ENCODE assay signal across 8 mouse cellular contexts in the genomic region with DNA sequence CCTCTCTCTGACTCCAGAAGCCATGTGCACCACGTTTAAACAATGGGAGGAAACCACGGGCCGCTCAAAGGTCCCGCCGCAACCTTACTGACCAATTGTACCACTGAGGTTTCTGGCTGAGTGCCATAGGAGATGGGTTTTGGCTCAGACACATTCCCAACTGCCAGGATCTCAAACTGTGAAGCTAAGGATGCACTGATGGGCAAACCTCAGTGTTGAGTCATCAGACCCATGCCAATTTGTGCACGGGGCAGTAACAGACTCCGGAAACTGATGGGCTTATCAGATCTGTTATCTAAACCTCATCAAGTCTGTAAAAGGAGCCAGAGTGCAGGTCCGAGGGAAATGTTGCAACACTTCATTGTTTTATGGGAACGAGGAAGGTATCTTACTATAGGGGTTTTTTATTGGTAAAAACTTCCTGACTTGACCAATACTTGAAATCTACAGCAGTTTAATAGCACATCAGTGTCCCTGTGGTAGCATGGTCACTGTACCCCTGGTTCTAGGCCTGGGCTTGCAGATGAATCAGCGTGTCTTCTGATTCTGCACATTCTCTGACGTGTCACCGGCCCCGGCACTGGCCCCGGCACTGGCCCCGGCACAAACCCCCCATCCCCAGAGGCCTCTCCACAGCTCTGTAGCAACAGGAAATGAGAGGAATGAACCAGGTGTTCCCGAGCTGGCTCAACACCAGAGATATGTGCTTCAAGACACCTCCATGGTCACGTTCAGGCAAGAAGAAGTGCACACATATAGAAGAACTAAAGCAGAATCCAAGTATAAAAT. TPM values are rescaled to one million over a fixed set of nuclear protein-coding genes. Genes with fewer than 3 reads are reported as not detected.
A peak's percentile ranks its signal among the peaks of the same experiment; 100 is the strongest.
DNase-seq lines count a peak whose midpoint lies in the region; ATAC-seq lines count a peak whose summit lies in the region.

No protein-coding gene starts in this region.

- H3K36me3 ChIP-seq in intestine, embryonic 15.5 days = peaks cover 6% of the 10 kb centered on the region
- peaks cover 8% of the 10 kb centered on the region for H3K36me3 ChIP-seq in lung, embryonic 16.5 days (ENCODE audit: control insufficient read depth, insufficient read depth, low read length)

- H3K4me1 ChIP-seq in intestine, embryonic 15.5 days (replicated peaks) = peaks cover 36% of the 10 kb centered on the region
- H3K4me1 ChIP-seq in lung, embryonic 16.5 days (replicated peaks; ENCODE audit: control insufficient read depth, insufficient read depth, low read length) = peaks cover 49% of the 10 kb centered on the region

- no peak overlapping the region for H3K9ac ChIP-seq in intestine, embryonic 15.5 days
- H3K9ac ChIP-seq in lung, embryonic 16.5 days (ENCODE audit: low read length) = 0 out of 2 replicates have a peak overlapping the region, but pooled peaks have one; percentile 12

- H3K27me3 ChIP-seq in intestine, embryonic 15.5 days (replicated peaks) = no peaks in the 10 kb centered on the region
- H3K27me3 ChIP-seq in lung, embryonic 16.5 days (ENCODE audit: control insufficient read depth, insufficient read depth, low read depth, low read length) = no peaks in the 10 kb centered on the region

- peak; percentile 49 to 80 for DNase-seq in adrenal gland, adult (ENCODE audit: inconsistent age in 2 of 2, low spot score in 1 of 2)
- DNase-seq in adrenal gland, postnatal 4 days (ENCODE audit: low spot score in 2 of 2) = no peak
- peak; percentile 35 to 60 for DNase-seq in adrenal gland, postnatal 36 days
- DNase-seq in c-Kit-positive CD71-positive TER-119-positive erythroid progenitor cells, embryonic 14.5 days (ENCODE audit: low spot score) = no peak
- DNase-seq in left cerebral cortex, adult 11 months (ENCODE audit: low spot score) = no peak
- DNase-seq in embryo, embryonic 9.5 days (ENCODE audit: extremely low spot score) = no peak

- no peak for ATAC-seq in intestine, embryonic 15.5 days
- ATAC-seq in lung, embryonic 16.5 days (ENCODE audit: low read depth) = peak; percentile 15; the same call in 1 of the 2 replicates

- H3K27ac ChIP-seq in intestine, embryonic 15.5 days = peak overlapping the region; percentile 69
- peak overlapping the region; percentile 81 for H3K27ac ChIP-seq in lung, embryonic 16.5 days (ENCODE audit: low read length)

- H3K4me3 ChIP-seq in intestine, embryonic 15.5 days (replicated peaks) = no peak overlapping the region
- H3K4me3 ChIP-seq in lung, embryonic 16.5 days (ENCODE audit: low read length) = no peak overlapping the region

- WGBS in intestine, embryonic 15.5 days = 58% methylated on average over 17 of the region's 17 CpGs
- 56% methylated on average over 17 of the region's 17 CpGs for WGBS in lung, embryonic 16.5 days

- H3K4me2 ChIP-seq in intestine, embryonic 15.5 days (replicated peaks) = no peak overlapping the region
- H3K4me2 ChIP-seq in lung, embryonic 16.5 days (ENCODE audit: low read depth, low read length) = peak overlapping the region; percentile 15

- H3K9me3 ChIP-seq in intestine, embryonic 15.5 days = no peaks in the 10 kb centered on the region
- H3K9me3 ChIP-seq in lung, embryonic 16.5 days (ENCODE audit: control insufficient read depth, low read length) = no peaks in the 10 kb centered on the region

RNA-seq across cellular contexts. Expression of a gene that starts 15.7 kb away (rescaled TPM):
- 10 to 100 TPM in 1 of 2 experiments, 1 to 10 TPM in 1; 10.0 to 12.4 TPM for total RNA-seq in adrenal gland, postnatal 4 days (2021)
- total RNA-seq in adrenal gland, postnatal 36 days (2021) = 1 to 10 TPM; 3.4 to 5.5 TPM
- 54.2 and 57.9 TPM in 2 replicates for polyA plus RNA-seq in intestine, embryonic 15.5 days (2015; fragmentation: Nextera tagmentation; extraction: Ambion mirVana)
- polyA plus RNA-seq in lung, embryonic 16.5 days (2015; fragmentation: Nextera tagmentation; extraction: Ambion mirVana) = 23.0 and 27.2 TPM in 2 replicates

Comparison
In these comparisons a context has a peak if more than half of its experiments do, and no peak if none do; other contexts are left out.
1. DNase-seq: peak in adrenal gland, adult (2 of 2) and adrenal gland, postnatal 36 days (2 of 2); none in adrenal gland, postnatal 4 days (0 of 2), c-Kit-positive CD71-positive TER-119-positive erythroid progenitor cells, embryonic 14.5 days (single experiment), left cerebral cortex, adult 11 months (single experiment) and embryo, embryonic 9.5 days (single experiment).